ENCODE assay signal across 12 mouse cellular contexts in the genomic region with DNA sequence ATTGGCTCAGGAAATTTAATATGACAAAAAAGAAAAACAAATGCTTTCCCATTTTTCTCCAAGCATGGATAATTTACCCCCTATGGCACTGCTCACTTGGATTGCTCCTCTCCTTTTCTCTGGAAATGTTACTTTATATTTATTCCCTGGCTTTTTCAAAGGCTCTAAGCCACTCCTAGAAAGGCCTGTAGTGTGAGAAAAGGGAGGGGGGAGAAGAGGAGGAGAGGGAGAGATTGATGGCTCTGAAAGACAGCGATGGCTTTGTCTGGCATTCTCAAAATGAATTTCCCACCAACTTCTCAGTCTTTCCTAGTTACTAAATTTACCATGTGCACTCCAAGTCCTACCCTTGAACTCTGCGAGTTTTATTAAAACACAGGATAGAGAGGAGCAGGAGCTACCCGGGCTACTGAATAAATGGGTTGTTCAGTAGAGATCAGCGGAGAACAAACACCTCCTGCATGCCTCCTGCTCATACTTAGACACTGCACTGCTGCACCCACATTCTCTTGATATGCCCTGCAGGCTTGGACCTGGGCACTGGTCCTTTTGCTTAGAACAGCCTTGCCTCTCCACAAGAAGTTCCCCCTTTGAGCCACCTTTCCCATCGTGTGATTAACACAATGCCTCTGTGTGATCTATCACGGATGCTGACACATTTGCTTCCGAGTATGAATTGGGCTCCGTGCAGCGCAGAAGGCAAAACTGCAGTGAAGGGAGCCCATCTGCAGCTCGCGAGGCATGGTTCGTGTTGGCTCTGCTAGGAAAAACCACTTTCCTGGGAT.
DNase-seq lines count a peak whose midpoint lies in the region; ATAC-seq lines count a peak whose summit lies in the region.
"Had no signal": no experiment of that assay in that cellular context is flagged by ENCODE, and none has a peak within 500 bp of the region (broad histone marks: within the 10 kb centered on the region; RNA-seq: fewer than 3 reads in every experiment).

No protein-coding gene starts in this region.

- H3K27ac ChIP-seq in hindbrain, embryonic 16.5 days (ENCODE audit: low read depth, low read length): peak overlapping the region; percentile 48; the same call in 1 of the 2 replicates
- H3K27ac ChIP-seq in midbrain, embryonic 15.5 days: peak overlapping the region; percentile 56; the same call in 1 of the 2 replicates
- H3K27ac ChIP-seq: embryonic facial prominence, embryonic 10.5 days; gastrocnemius, adult 2 months had no signal

- H3K4me3 ChIP-seq in hindbrain, embryonic 16.5 days (ENCODE audit: low read length): peak overlapping the region; percentile 12; the same call in 1 of the 2 replicates
- H3K4me3 ChIP-seq in midbrain, embryonic 15.5 days: no peak overlapping the region
- H3K4me3 ChIP-seq: embryonic facial prominence, embryonic 10.5 days; gastrocnemius, adult 2 months had no signal

- no peaks in the 10 kb centered on the region for H3K9me3 ChIP-seq in hindbrain, embryonic 16.5 days (ENCODE audit: control insufficient read depth, low read length)
- H3K9me3 ChIP-seq in midbrain, embryonic 15.5 days: no peaks in the 10 kb centered on the region
- H3K9me3 ChIP-seq: embryonic facial prominence, embryonic 10.5 days had no signal

- H3K4me1 ChIP-seq in hindbrain, embryonic 16.5 days (ENCODE audit: control insufficient read depth, insufficient read depth, low read depth, low read length): no peaks in the 10 kb centered on the region
- no peaks in the 10 kb centered on the region; the same call in 1 of the 2 replicates for H3K4me1 ChIP-seq in midbrain, embryonic 15.5 days
- H3K4me1 ChIP-seq: embryonic facial prominence, embryonic 10.5 days had no signal

- intact Hi-C loops in heart, postnatal 36 days (cut with DNase I): no loop called here

- H3K27me3 ChIP-seq in hindbrain, embryonic 16.5 days (replicated peaks; ENCODE audit: control insufficient read depth, insufficient read depth, low read length): no peaks in the 10 kb centered on the region
- H3K27me3 ChIP-seq in midbrain, embryonic 15.5 days (replicated peaks): no peaks in the 10 kb centered on the region

- peak overlapping the region; percentile 50 for H3K4me2 ChIP-seq in hindbrain, embryonic 16.5 days (ENCODE audit: low read length)
- H3K4me2 ChIP-seq in midbrain, embryonic 15.5 days: peak overlapping the region; percentile 32; the same call in 1 of the 2 replicates
- H3K4me2 ChIP-seq: liver, embryonic 11.5 days had no signal

- peak; percentile 17 to 27 for DNase-seq in cerebellum, postnatal 10 days
- no peak for DNase-seq in spleen, postnatal 14 days (ENCODE audit: low spot score in 2 of 2)
- DNase-seq in heart, postnatal 36 days: no peak
- DNase-seq in gastrocnemius, postnatal 4 days (ENCODE audit: low spot score in 2 of 2): no peak
- DNase-seq: gastrocnemius, adult 2 months; kidney, adult 8-10 months had no signal

- peak overlapping the region; percentile 47 for H3K9ac ChIP-seq in hindbrain, embryonic 16.5 days (ENCODE audit: low read depth, low read length)
- H3K9ac ChIP-seq in midbrain, embryonic 15.5 days: no peak overlapping the region

- no peaks in the 10 kb centered on the region for H3K36me3 ChIP-seq in hindbrain, embryonic 16.5 days (ENCODE audit: control insufficient read depth, insufficient read depth, low read length)
- H3K36me3 ChIP-seq in midbrain, embryonic 15.5 days (replicated peaks): no peaks in the 10 kb centered on the region
- H3K36me3 ChIP-seq: embryonic facial prominence, embryonic 10.5 days had no signal

- peak; percentile 82 for ATAC-seq in cerebellum, adult (ENCODE audit: insufficient number of reproducible peaks, low FRiP score, low TSS enrichment)
- ATAC-seq in hindbrain, embryonic 16.5 days: peak; percentile 84
- ATAC-seq in midbrain, embryonic 15.5 days (replicated peaks): peak; percentile 71
- ATAC-seq: activated CD4-positive, CD25-positive, alpha-beta regulatory T cell, adult 4 months had no signal

- 50% methylated on average over 12 of the region's 12 CpGs for WGBS in hindbrain, embryonic 16.5 days
- 49% methylated on average over 12 of the region's 12 CpGs for WGBS in midbrain, embryonic 15.5 days

Comparison
In these comparisons a context has a peak if more than half of its experiments do, and no peak if none do; other contexts are left out.
1. DNase-seq: peak in cerebellum, postnatal 10 days (2 of 2); none in spleen, postnatal 14 days (0 of 2), heart, postnatal 36 days (0 of 2) and gastrocnemius, postnatal 4 days (0 of 2).
2. Peak in every context shown above with its lines, with median percentiles within 50 percentile points of each other: ATAC-seq.